Mouse (Mus musculus): ENCODE measurements around the gene Itgb2.

- TF ChIP-seq GATA1 (IDR thresholded peaks at IDR 0.05; ENCODE audit: borderline replicate concordance, low read length) (no peak), POLR2AphosphoS5 (IDR thresholded peaks at IDR 0.05; ENCODE audit: insufficient replicate concordance, low read depth, low read length) (no peak), TAL1 (conservative IDR thresholded peaks at IDR 0.05; ENCODE audit: low read depth, low read length) (no peak), CTCF (IDR thresholded peaks at IDR 0.05; ENCODE audit: low read depth, low read length) (no peak)
These were observed 31.5 kb downstream of the Itgb2 start for GRCm38 (mm10) chr10:77561508-77561907.

All from G1E (cell line).